Mouse (Mus musculus) T-helper 2 cell (primary cell): Measurements from ENCODE around the gene Fras1.

Experiments used
- in situ Hi-C: fragments of 300-600 bp; cut with MboI, MseI; formaldehyde crosslinking; loops from one replicate; pipeline ENCODE4 v1.15.1; 2025; ENCODE audit warnings: high pct_unique_total_duplicates

Fras1 gene

GRCm38 (mm10) chr5:96792422-96792821 lies 418.7 kb downstream of the Fras1 start:
- in situ Hi-C loops: no loop called here

DNA sequence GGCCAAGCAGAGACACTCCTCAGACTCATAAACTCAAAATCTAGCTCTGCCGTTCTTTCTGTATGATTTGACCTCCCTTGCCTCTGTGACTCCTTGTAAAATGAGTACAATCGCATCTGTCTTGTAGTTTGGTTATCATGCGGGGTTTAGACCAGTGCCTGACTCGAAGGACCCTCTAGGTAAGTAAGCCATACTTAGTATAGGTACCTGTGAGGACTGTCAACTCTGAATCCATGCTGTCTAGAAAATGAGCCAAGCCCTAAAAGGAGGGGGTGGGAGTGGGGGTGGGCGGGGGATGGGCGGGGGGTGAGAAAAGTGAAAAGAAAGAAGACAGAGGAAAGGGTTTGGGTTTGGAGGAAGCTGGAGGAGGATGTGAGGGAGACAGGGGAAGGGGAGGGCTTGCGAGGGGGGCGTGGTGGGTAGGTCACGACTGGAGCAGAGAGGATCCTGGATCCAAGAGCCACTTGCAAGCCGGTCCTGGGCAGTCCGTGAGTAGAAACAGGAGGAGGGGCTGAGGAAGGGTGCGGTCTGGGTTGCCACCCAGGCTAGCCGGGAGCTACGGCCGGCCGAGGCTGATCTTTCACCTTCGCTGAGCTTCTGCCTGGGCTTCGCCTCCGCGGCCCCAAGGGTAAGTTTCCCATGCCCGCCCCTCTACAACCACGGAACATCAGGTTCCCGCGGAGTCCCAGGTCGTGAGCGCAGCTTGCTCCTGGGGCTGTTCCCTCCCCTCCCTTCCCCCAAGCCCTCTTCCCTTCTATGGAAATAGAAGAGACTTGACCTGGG lies 419.4 kb downstream of the Fras1 start, which contains the start of gene Anxa3:
Anxa3 (plus strand) TSS at position 404 of the 783 bp plus-strand sequence.
- in situ Hi-C loops: no loop called here

DNA sequence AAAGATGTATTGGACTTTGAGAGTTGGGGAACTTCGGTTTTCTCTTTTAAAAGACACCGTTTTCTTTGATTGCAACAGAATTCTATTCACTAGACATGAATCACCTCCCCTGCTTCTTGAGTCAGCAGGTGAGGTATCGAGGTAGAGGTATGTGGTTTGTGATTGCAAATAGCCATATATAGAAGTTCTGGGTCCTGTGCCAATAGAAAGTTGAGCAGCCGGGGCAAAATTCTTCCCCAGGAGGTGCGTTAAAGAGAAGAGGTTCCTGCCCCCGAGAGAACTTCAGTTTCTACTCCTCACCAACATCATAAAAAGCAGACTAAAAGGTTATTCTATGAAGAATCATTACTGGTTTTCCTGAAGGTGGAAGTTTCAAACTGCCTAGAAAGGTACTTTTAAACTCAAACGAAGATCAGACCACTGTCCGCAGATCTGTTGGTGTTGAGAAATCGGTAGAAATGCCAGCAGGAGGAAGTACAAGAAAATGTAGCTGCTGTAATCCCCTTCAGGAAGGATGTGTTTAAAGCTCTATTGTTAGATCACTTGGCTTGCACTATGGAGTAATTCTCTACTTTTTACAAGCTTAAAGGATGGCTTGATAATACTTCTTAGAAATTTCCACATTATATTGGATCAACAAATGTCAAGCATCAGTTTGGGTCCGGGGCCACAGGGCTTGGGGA lies 420.3 kb downstream of the Fras1 start:
- in situ Hi-C loops: no loop called here

- in situ Hi-C loops: no loop called here
These were observed 422.0 kb downstream of the Fras1 start for GRCm38 (mm10) chr5:96795752-96796151.

DNA sequence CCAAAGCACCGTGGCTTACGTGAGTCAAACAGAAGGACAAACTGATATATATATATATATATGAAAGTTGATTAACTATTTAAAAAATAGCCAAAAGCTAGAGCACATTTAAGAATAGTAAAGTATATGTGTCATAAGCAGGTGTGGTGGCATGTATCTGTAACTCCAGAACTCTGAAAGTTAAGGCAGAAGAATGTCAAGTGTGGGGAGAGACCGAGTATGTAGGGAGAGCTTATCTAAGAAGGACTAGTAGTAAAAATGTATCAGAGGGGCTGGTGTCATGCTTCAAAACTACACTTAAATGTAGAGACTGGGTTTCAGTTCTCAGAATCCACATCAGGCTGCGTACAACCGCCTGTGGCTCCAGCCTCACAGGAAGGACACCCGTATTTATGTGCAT lies 423.7 kb downstream of the Fras1 start:
- in situ Hi-C loops: no loop called here

- in situ Hi-C loops: no loop called here
These were observed 425.4 kb downstream of the Fras1 start for GRCm38 (mm10) chr5:96799165-96799564.

DNA sequence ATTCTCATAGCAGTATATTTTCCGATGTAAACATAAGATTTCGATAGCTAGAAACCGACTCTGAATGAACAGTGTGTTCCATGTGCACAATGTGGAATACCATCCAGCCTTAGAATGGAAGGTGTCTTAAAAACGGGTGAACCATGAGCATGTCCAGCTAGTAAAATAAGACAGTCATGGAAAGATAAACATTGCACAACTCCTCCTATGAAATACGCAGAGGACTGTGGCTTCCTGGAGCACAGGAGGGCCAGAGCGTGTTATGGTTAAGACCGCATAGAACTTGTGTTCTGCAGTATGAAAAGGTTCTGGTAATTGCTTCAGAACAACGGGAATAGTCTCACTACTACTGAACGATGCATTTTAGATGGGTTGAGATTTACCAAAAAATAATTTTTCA lies 426.2 kb downstream of the Fras1 start:
- in situ Hi-C loops: no loop called here

DNA sequence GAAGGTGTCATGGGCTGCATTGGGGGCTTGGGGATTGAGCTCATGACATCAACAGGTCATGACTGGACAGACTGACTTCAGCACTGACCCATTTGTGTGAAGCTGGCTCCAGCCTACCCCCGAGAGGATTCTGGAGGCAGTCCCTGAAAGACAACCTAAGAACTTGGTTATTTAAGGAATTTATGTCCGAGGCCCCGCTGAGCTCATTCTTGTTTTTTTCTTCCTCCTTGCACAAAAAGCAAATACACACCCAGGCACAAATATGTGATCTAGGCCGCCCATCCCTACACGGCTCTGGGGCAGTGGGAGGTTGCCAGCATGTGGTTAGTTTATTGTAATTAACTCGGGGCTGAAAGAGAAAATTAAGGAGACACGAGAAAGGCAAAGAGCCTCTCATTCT lies 428.4 kb downstream of the Fras1 start:
- in situ Hi-C loops: no loop called here

DNA sequence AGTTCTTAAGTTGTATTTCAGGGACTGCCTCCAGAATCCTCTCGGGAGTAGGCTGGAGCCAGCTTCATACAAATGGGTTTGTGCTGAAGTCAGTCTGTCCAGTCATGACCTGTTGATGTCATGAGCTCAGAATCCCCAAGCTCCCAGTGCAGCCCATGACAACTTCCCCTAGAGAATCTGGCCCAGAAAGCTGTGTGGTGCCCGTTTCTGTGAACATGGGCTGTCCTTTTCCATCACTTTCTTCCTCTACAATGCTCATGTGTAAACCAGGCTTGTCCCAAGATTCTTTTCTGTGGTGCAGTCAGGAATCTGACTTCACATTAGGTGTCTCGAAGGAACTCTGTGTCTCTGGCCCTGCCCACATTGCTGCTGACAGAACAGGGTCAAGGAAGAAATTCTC lies 429.3 kb downstream of the Fras1 start:
- in situ Hi-C loops: no loop called here

- in situ Hi-C loops: no loop called here
These were observed 430.5 kb downstream of the Fras1 start for GRCm38 (mm10) chr5:96804304-96804703.

DNA sequence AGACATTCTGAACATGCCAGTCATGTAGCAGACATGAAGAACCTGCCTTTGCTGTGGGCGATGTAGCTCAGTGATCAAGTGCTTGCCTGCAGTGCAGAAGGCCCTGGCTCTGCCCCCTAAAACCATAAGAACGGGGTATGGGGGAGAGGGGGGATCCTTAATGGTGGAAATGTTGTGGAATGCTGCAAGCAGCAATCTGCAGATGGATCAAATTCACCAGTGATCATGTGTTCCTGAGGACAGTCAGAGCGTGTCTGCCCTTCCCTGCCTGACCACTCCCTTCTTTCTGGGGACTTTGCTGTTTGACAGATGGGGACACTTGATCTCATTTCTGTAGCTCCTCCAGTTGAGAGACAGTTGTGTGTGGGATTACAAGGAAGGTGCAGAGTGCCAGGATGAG lies 431.1 kb downstream of the Fras1 start:
- in situ Hi-C loops: no loop called here

- in situ Hi-C loops: no loop called here
These were observed 436.9 kb downstream of the Fras1 start for GRCm38 (mm10) chr5:96810620-96811019.

DNA sequence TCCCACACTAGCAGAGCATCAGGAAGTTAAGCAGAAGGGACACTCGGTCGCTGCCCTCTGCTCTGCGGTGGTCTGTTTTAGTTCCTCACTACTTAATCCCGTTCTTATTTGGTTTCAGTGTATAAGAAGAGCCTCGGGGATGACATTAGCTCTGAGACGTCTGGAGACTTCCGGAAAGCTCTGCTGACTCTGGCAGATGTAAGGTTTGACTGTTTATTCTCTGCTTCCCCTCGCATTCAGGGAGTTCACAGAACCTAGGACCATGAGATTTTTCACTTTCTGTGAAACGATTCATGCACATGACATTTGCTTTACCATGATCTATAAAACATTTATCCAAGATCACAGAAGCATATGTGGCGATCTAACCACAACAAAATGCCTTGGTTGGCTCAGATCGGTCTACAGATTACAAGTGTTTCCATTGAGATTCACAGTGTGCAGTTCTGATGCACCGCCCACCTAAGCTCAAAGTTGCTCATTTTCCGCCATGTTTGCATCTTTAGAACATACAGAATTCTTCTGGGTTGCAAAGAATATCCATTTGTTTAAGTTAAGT lies 451.1 kb downstream of the Fras1 start:
- in situ Hi-C loops: no loop called here

GRCm38 (mm10) chr5:96827176-96827575 lies 453.4 kb downstream of the Fras1 start:
- in situ Hi-C loops: no loop called here
